Mouse (Mus musculus) limb, embryonic 10.5 days (tissue): ENCODE data around the gene Zfp324. TPM values are rescaled to one million over a fixed set of nuclear protein-coding genes. Genes with fewer than 3 reads are reported as not detected.

Experiments
- DNase-seq: peaks from one replicate; pipeline ENCODE4 v3.0.0-alpha.2; 2017; ENCODE audit warnings: low spot score
- H3K27ac ChIP-seq: fragments of 300-500 bp; sonication (generic); 2 replicates; pipeline ENCODE4 v1.5.1; 2016; ENCODE audit warnings: mild to moderate bottlenecking
- H3K27me3 ChIP-seq: fragments of 300-500 bp; sonication (generic); 2 replicates; pipeline ENCODE4 v1.6.1; 2016; ENCODE audit warnings: low read depth, mild to moderate bottlenecking; ENCODE audit not compliant: poor library complexity, severe bottlenecking
- H3K36me3 ChIP-seq: fragments of 300-500 bp; sonication (generic); 2 replicates; pipeline ENCODE4 v1.6.1; 2016; ENCODE audit warnings: mild to moderate bottlenecking, moderate library complexity
- H3K4me1 ChIP-seq: fragments of 300-500 bp; sonication (generic); 2 replicates; pipeline ENCODE4 v1.6.1; 2016
- H3K4me3 ChIP-seq: fragments of 300-500 bp; sonication (generic); 2 replicates; pipeline ENCODE4 v1.5.1; 2016; ENCODE audit warnings: mild to moderate bottlenecking, moderate library complexity
- H3K9me3 ChIP-seq: fragments of 300-500 bp; sonication (generic); replicated peaks from 2 replicates; pipeline ENCODE4 v1.6.1; 2016; ENCODE audit warnings: mild to moderate bottlenecking
- WGBS: fragments of 180-500 bp; shearing (Covaris S2); methylation state at CpG from one replicate; pipeline ENCODE4 v1.1.7; 2016; 5-methylcytosine and 5-hydroxymethylcytosine counted together
- polyA plus RNA-seq: library from polyadenylated mRNA; unstranded; fragments of >200 nt; fragmentation: Nextera tagmentation; extraction: Ambion mirVana; gene quantifications from 2 replicates; pipeline ENCODE4 v1.2.1, GENCODE M21; 2016

Zfp324 gene
- polyA plus RNA-seq, 1 experiment from 2014 or later: 12.0 TPM

- Histone ChIP-seq H3K4me3 (no peak overlapping the region), H3K36me3 (no peaks in the 10 kb centered on the region), H3K27ac (no peak overlapping the region), H3K27me3 (no peaks in the 10 kb centered on the region), H3K4me1 (no peaks in the 10 kb centered on the region), H3K9me3 (no peaks in the 10 kb centered on the region)
- DNase-seq: no peak
These were observed 22.1 kb upstream of the Zfp324 start for GRCm38 (mm10) chr7:12943488-12943887.

GRCm38 (mm10) chr7:12949032-12949871 lies 16.4 kb upstream of the Zfp324 start:
- Histone ChIP-seq H3K4me1 (peaks cover 13% of the 10 kb centered on the region), H3K27ac (peak overlapping the region; percentile 93), H3K4me3 (peak overlapping the region; percentile 58), H3K27me3 (no peaks in the 10 kb centered on the region), H3K9me3 (no peaks in the 10 kb centered on the region), H3K36me3 (no peaks in the 10 kb centered on the region)
- 11% methylated on average over 35 of the region's 35 CpGs for WGBS
- DNase-seq: peak; percentile 91

GRCm38 (mm10) chr7:12949872-12950229 lies 15.8 kb upstream of the Zfp324 start:
- Histone ChIP-seq H3K4me1 (peaks cover 13% of the 10 kb centered on the region), H3K36me3 (no peaks in the 10 kb centered on the region), H3K27me3 (no peaks in the 10 kb centered on the region), H3K9me3 (no peaks in the 10 kb centered on the region), H3K4me3 (peak overlapping the region; percentile 58), H3K27ac (peak overlapping the region; percentile 93)
- DNase-seq: no peak
- 4% methylated on average over 16 of the region's 16 CpGs for WGBS

GRCm38 (mm10) chr7:12954896-12955295 lies 10.7 kb upstream of the Zfp324 start:
- no peak for DNase-seq
- H3K4me3 ChIP-seq: no peak overlapping the region
- no peaks in the 10 kb centered on the region for H3K27me3 ChIP-seq
- H3K36me3 ChIP-seq: no peaks in the 10 kb centered on the region
- H3K4me1 ChIP-seq: peaks cover 10% of the 10 kb centered on the region
- no peaks in the 10 kb centered on the region for H3K9me3 ChIP-seq
- no peak overlapping the region for H3K27ac ChIP-seq
- 57% methylated on average over 3 of the region's 3 CpGs for WGBS

GRCm38 (mm10) chr7:12957511-12957910 lies 8.1 kb upstream of the Zfp324 start:
- no peaks in the 10 kb centered on the region for H3K9me3 ChIP-seq
- H3K4me3 ChIP-seq: no peak overlapping the region
- WGBS: 80% methylated on average over 5 of the region's 5 CpGs
- no peaks in the 10 kb centered on the region for H3K27me3 ChIP-seq
- no peaks in the 10 kb centered on the region for H3K36me3 ChIP-seq
- DNase-seq: no peak
- H3K4me1 ChIP-seq: peaks cover 2% of the 10 kb centered on the region; the same call in 1 of the 2 replicates
- no peak overlapping the region for H3K27ac ChIP-seq

GRCm38 (mm10) chr7:12958948-12959347 lies 6.7 kb upstream of the Zfp324 start:
- DNase-seq: no peak
- Histone ChIP-seq H3K4me3 (no peak overlapping the region), H3K9me3 (no peaks in the 10 kb centered on the region), H3K27me3 (no peaks in the 10 kb centered on the region), H3K36me3 (no peaks in the 10 kb centered on the region), H3K4me1 (peaks cover 2% of the 10 kb centered on the region; the same call in 1 of the 2 replicates), H3K27ac (no peak overlapping the region)
- 86% methylated on average over 4 of the region's 4 CpGs for WGBS

GRCm38 (mm10) chr7:12959718-12960117 lies 5.9 kb upstream of the Zfp324 start:
- WGBS: 30% methylated on average over 4 of the region's 4 CpGs
- Histone ChIP-seq H3K9me3 (no peaks in the 10 kb centered on the region), H3K27ac (no peak overlapping the region), H3K27me3 (no peaks in the 10 kb centered on the region), H3K4me1 (peaks cover 2% of the 10 kb centered on the region; the same call in 1 of the 2 replicates), H3K36me3 (no peaks in the 10 kb centered on the region), H3K4me3 (no peak overlapping the region)
- DNase-seq: no peak

GRCm38 (mm10) chr7:12961511-12962141 lies 4.0 kb upstream of the Zfp324 start:
- Histone ChIP-seq H3K4me1 (peaks cover 15% of the 10 kb centered on the region), H3K9me3 (no peaks in the 10 kb centered on the region), H3K27ac (peak overlapping the region; percentile 85), H3K36me3 (no peaks in the 10 kb centered on the region), H3K27me3 (no peaks in the 10 kb centered on the region), H3K4me3 (peak overlapping the region; percentile 52)
- 6% methylated on average over 29 of the region's 29 CpGs for WGBS
- peak; percentile 66 for DNase-seq

- Histone ChIP-seq H3K4me1 (peaks cover 22% of the 10 kb centered on the region), H3K36me3 (peaks cover 28% of the 10 kb centered on the region), H3K9me3 (no peaks in the 10 kb centered on the region), H3K27me3 (no peaks in the 10 kb centered on the region), H3K27ac (peak overlapping the region; percentile 92), H3K4me3 (peak overlapping the region; percentile 84)
- WGBS: 1% methylated on average over 29 of the region's 29 CpGs
- DNase-seq: peak; percentile 76
These were observed 637 bp downstream of the Zfp324 start for GRCm38 (mm10) chr7:12966104-12966845.

GRCm38 (mm10) chr7:12970906-12971305 lies 5.3 kb downstream of the Zfp324 start:
- Histone ChIP-seq H3K4me3 (0 out of 2 replicates have a peak overlapping the region, but pooled peaks have one; percentile 3), H3K36me3 (peaks cover 47% of the 10 kb centered on the region), H3K4me1 (peaks cover 13% of the 10 kb centered on the region), H3K27ac (no peak overlapping the region), H3K9me3 (no peaks in the 10 kb centered on the region), H3K27me3 (no peaks in the 10 kb centered on the region)
- WGBS: 94% methylated on average over 25 of the region's 25 CpGs
- no peak for DNase-seq

GRCm38 (mm10) chr7:12977682-12978389 lies 12.2 kb downstream of the Zfp324 start, which contains the start of gene Zfp446:
Zfp446 (plus strand) TSS chr7:12977848.
- peak; percentile 95 for DNase-seq
- Histone ChIP-seq H3K36me3 (peaks cover 19% of the 10 kb centered on the region), H3K27ac (peak within 1 kb of the TSS; percentile 94), H3K9me3 (no peaks in the 10 kb centered on the region), H3K4me1 (peaks cover 16% of the 10 kb centered on the region), H3K4me3 (peak within 1 kb of the TSS; percentile 64), H3K27me3 (no peaks in the 10 kb centered on the region)
- WGBS: under 1% methylated on average over 49 of the region's 49 CpGs

- DNase-seq: no peak
- peaks cover 16% of the 10 kb centered on the region for H3K4me1 ChIP-seq
- no peaks in the 10 kb centered on the region for H3K9me3 ChIP-seq
- 79% methylated on average over 18 of the region's 18 CpGs for WGBS
- peak overlapping the region; percentile 94 for H3K27ac ChIP-seq
- H3K4me3 ChIP-seq: peak overlapping the region; percentile 64
- peaks cover 15% of the 10 kb centered on the region for H3K36me3 ChIP-seq
- no peaks in the 10 kb centered on the region for H3K27me3 ChIP-seq
These were observed 13.5 kb downstream of the Zfp324 start for GRCm38 (mm10) chr7:12978931-12979722.
